Mouse (Mus musculus) brain, embryonic 18.5 days (tissue): ENCODE data around the gene Ryk.
"Not testable (repeated sequence)": the region's sequence is repeated elsewhere in the genome, so short reads cannot be mapped to it uniquely, and the experiment has no call there.

Source experiments
- DNase-seq: peaks from one replicate; pipeline ENCODE4 v3.0.0-alpha.2; 2012; ENCODE audit warnings: low read depth, low spot score

Ryk gene

GRCm38 (mm10) chr9:102904952-102905351 is 70.2 kb downstream of the Ryk start:
- DNase-seq: no peak

GRCm38 (mm10) chr9:102906781-102907180 is 72.1 kb downstream of the Ryk start:
- DNase-seq: no peak

- no peak for DNase-seq
Measured at GRCm38 (mm10) chr9:102907521-102908246, 73.0 kb downstream of the Ryk start.

- DNase-seq: no peak
Measured at GRCm38 (mm10) chr9:102911526-102911925, 76.8 kb downstream of the Ryk start.

GRCm38 (mm10) chr9:102912516-102913035 is 77.9 kb downstream of the Ryk start:
- DNase-seq: no peak

GRCm38 (mm10) chr9:102913597-102913996 is 78.9 kb downstream of the Ryk start:
- DNase-seq: not testable (repeated sequence)

GRCm38 (mm10) chr9:102914583-102914982 is 79.9 kb downstream of the Ryk start:
- no peak for DNase-seq

GRCm38 (mm10) chr9:102915292-102915854 is 80.7 kb downstream of the Ryk start:
- DNase-seq: no peak

GRCm38 (mm10) chr9:102916076-102916475 is 81.4 kb downstream of the Ryk start:
- DNase-seq: no peak

GRCm38 (mm10) chr9:102917532-102918129 is 82.9 kb downstream of the Ryk start:
- DNase-seq: no peak

- DNase-seq: no peak
Measured at GRCm38 (mm10) chr9:102919486-102919885, 84.8 kb downstream of the Ryk start.

GRCm38 (mm10) chr9:102921791-102922190 is 87.1 kb downstream of the Ryk start:
- DNase-seq: no peak

- DNase-seq: no peak
Measured at GRCm38 (mm10) chr9:102922866-102923434, 88.2 kb downstream of the Ryk start.

- no peak for DNase-seq
Measured at GRCm38 (mm10) chr9:102923836-102924235, 89.1 kb downstream of the Ryk start.

GRCm38 (mm10) chr9:102924627-102925316 is 90.1 kb downstream of the Ryk start:
- DNase-seq: no peak

GRCm38 (mm10) chr9:102926137-102926536 is 91.4 kb downstream of the Ryk start:
- DNase-seq: no peak

- no peak for DNase-seq
Measured at GRCm38 (mm10) chr9:102929776-102930175, 95.1 kb downstream of the Ryk start.

- DNase-seq: no peak
Measured at GRCm38 (mm10) chr9:102933925-102934721, 99.4 kb downstream of the Ryk start.

GRCm38 (mm10) chr9:102942221-102942620 is 107.5 kb downstream of the Ryk start:
- DNase-seq: no peak

GRCm38 (mm10) chr9:102944891-102945290 is 110.2 kb downstream of the Ryk start:
- no peak for DNase-seq

- DNase-seq: no peak
Measured at GRCm38 (mm10) chr9:102946469-102947015, 111.8 kb downstream of the Ryk start.
